Mouse (Mus musculus) v-Abl transformed pro-B cells (cell line): Measurements from ENCODE around the gene Ccl20.

Experiments
- in situ Hi-C, 2 experiments: fragments of 400-800 bp; cut with MboI; formaldehyde crosslinking; loops; one replicate each; pipeline ENCODE4 v1.15.1; 2025; ENCODE audit not compliant: unreplicated experiment in 2 of 2

Gene Ccl20

GRCm38 (mm10) chr1:83135829-83136228, 19.3 kb downstream of the Ccl20 start:
- in situ Hi-C loops, result no loop called here

- in situ Hi-C loops, result no loop called here
Observed at GRCm38 (mm10) chr1:83137847-83138246, 21.3 kb downstream of the Ccl20 start.

- in situ Hi-C loops, result no loop called here
Observed at GRCm38 (mm10) chr1:83138721-83139120, 22.2 kb downstream of the Ccl20 start.

- in situ Hi-C loops, result no loop called here
Observed at GRCm38 (mm10) chr1:83141510-83141909, 24.9 kb downstream of the Ccl20 start.

- in situ Hi-C loops, result no loop called here
Observed at GRCm38 (mm10) chr1:83142055-83142454, 25.5 kb downstream of the Ccl20 start.

- in situ Hi-C loops, result no loop called here
Observed at GRCm38 (mm10) chr1:83146547-83146946, 30.0 kb downstream of the Ccl20 start.

GRCm38 (mm10) chr1:83150227-83150626, 33.7 kb downstream of the Ccl20 start:
- in situ Hi-C loops, result no loop called here

- in situ Hi-C loops, result no loop called here
Observed at GRCm38 (mm10) chr1:83152961-83153360, 36.4 kb downstream of the Ccl20 start.

GRCm38 (mm10) chr1:83156876-83157275, 40.3 kb downstream of the Ccl20 start:
- in situ Hi-C loops, result no loop called here

GRCm38 (mm10) chr1:83159603-83160002, 43.0 kb downstream of the Ccl20 start, which contains the start of gene Daw1:
Gene Daw1 (plus strand): TSS chr1:83159752.
- in situ Hi-C loops, result no loop called here

GRCm38 (mm10) chr1:83161658-83162057, 45.1 kb downstream of the Ccl20 start:
- in situ Hi-C loops, result no loop called here

- in situ Hi-C loops, result no loop called here
Observed at GRCm38 (mm10) chr1:83164027-83164426, 47.5 kb downstream of the Ccl20 start.
